Mouse (Mus musculus) midbrain, embryonic 16.5 days (tissue): ENCODE data around the gene Lrp5. TPM values are rescaled to one million over a fixed set of nuclear protein-coding genes. Genes with fewer than 3 reads are reported as not detected.

ENCODE experiments used
- ATAC-seq: fragments of 200-750 bp; cut with Nextera tagmentation; 2 replicates; pipeline ENCODE4 v1.8.0; 2017; ENCODE audit warnings: moderate TSS enrichment
- H3K27ac ChIP-seq: fragments of 300-500 bp; sonication (generic); 2 replicates; pipeline ENCODE4 v1.5.1; 2014; ENCODE audit warnings: mild to moderate bottlenecking, low read length, mixed read lengths
- H3K27me3 ChIP-seq: fragments of 300-500 bp; sonication (generic); 2 replicates; pipeline ENCODE4 v1.6.1; 2014; ENCODE audit warnings: low read depth, low read length, mixed read lengths; ENCODE audit not compliant: control insufficient read depth, insufficient read depth
- H3K36me3 ChIP-seq: fragments of 300-500 bp; sonication (generic); 2 replicates; pipeline ENCODE4 v1.6.1; 2014; ENCODE audit warnings: mild to moderate bottlenecking, low read length, moderate library complexity, mixed read lengths; ENCODE audit not compliant: control insufficient read depth, insufficient read depth
- H3K4me1 ChIP-seq: fragments of 300-500 bp; sonication (generic); 2 replicates; pipeline ENCODE4 v1.6.1; 2014; ENCODE audit warnings: mild to moderate bottlenecking, low read length, mixed read lengths; ENCODE audit not compliant: control insufficient read depth, insufficient read depth
- H3K4me2 ChIP-seq: fragments of 300-500 bp; sonication (generic); 2 replicates; pipeline ENCODE4 v1.6.1; 2014; ENCODE audit warnings: mild to moderate bottlenecking, low read length, mixed read lengths
- H3K4me3 ChIP-seq: fragments of 300-500 bp; sonication (generic); 2 replicates; pipeline ENCODE4 v1.5.1; 2014; ENCODE audit warnings: low read depth, mild to moderate bottlenecking, low read length, moderate library complexity, mixed read lengths
- H3K9ac ChIP-seq: fragments of 300-500 bp; sonication (generic); 2 replicates; pipeline ENCODE4 v1.6.1; 2014; ENCODE audit warnings: low read depth, low read length, mixed read lengths
- H3K9me3 ChIP-seq: fragments of 300-500 bp; sonication (generic); replicated peaks from 2 replicates; pipeline ENCODE4 v1.6.1; 2014; ENCODE audit warnings: mild to moderate bottlenecking, low read length, mixed read lengths; ENCODE audit not compliant: control insufficient read depth, poor library complexity, severe bottlenecking
- WGBS: fragments of 180-500 bp; shearing (Covaris S2); extraction: QIAGEN DNeasy Blood & Tissue Kit; methylation state at CpG from one replicate; pipeline ENCODE4 v1.1.7; 2014; 5-methylcytosine and 5-hydroxymethylcytosine counted together
- polyA plus RNA-seq: library from polyadenylated mRNA; unstranded; fragments of >200 nt; fragmentation: Nextera tagmentation; extraction: Ambion mirVana; gene quantifications from 2 replicates; pipeline ENCODE4 v1.2.1, GENCODE M21; 2015

Gene Lrp5
- polyA plus RNA-seq, 1 experiment from 2014 or later, result 0.89 TPM

DNA sequence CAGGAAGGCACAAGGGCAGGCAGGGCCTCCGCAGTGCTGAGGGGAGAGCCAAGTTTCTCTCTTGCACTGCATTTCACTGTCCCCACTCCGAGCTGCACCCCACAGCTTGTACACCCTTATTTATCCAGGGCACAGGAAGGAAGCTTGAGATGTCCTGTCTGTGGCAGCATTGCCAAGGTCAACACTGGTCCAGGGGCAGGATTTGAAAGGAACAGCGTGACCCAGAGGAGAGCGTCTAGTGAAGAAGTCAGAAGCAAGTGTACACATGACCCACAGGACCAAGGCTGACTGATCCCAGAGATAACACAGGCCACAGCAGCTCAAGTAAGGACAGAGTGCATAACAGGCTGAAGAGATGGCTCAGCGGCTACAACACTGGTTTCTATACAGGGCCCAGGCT, 32.3 kb downstream of the Lrp5 start:
- H3K4me1 ChIP-seq, result no peaks in the 10 kb centered on the region
- H3K36me3 ChIP-seq, result peaks cover 7% of the 10 kb centered on the region
- no peak overlapping the region for H3K27ac ChIP-seq
- no peaks in the 10 kb centered on the region for H3K27me3 ChIP-seq
- H3K4me2 ChIP-seq, result no peak overlapping the region
- H3K9me3 ChIP-seq, result no peaks in the 10 kb centered on the region
- WGBS, result 86% methylated on average over 5 of the region's 5 CpGs
- ATAC-seq, result no peak
- no peak overlapping the region for H3K9ac ChIP-seq
- no peak overlapping the region for H3K4me3 ChIP-seq

DNA sequence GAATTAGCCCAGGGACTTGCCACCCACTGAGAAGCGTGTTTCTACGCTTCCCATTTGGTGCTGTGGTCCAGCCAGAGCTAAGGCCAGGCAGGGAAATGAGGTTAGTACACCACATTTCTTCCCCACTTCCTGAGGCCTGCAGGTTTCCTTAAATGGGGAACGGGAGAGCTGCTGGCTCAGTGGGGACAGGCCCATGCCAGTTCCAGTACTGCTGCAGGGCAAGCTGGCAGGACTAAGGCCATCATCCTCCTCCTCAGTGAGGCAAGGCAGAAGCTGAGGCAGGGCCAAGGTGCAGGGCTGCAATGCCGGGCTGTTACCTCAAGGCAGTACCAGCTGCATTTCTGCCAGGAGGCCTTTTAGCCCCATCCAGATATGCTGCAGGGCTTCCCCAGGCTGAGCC, 32.9 kb downstream of the Lrp5 start:
- H3K4me3 ChIP-seq, result no peak overlapping the region
- H3K4me1 ChIP-seq, result no peaks in the 10 kb centered on the region
- H3K9ac ChIP-seq, result 0 out of 2 replicates have a peak overlapping the region, but pooled peaks have one; percentile 10
- ATAC-seq, result no peak
- H3K27ac ChIP-seq, result no peak overlapping the region
- H3K36me3 ChIP-seq, result peaks cover 7% of the 10 kb centered on the region
- H3K4me2 ChIP-seq, result no peak overlapping the region
- no peaks in the 10 kb centered on the region for H3K27me3 ChIP-seq
- 81% methylated on average over 4 of the region's 4 CpGs for WGBS
- no peaks in the 10 kb centered on the region for H3K9me3 ChIP-seq

DNA sequence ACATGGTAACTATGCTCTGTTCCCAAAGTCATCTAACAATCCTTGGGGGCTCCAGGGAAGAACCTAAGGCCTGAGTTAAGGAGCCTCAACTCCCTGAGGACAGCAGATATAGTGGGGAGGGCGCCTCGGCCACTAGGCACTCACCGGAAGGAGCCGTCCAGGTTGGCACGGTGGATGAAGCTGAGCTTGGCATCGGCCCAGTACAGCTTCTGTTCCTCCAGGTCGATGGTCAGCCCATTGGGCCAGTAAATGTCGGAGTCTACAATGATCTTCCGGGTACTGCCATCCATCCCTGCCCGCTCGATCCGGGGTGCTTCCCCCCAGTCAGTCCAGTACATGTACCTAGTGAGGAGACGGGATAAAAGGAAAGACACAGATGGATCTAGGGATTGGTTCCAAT, 34.4 kb downstream of the Lrp5 start:
- Histone ChIP-seq H3K4me2 (no peak overlapping the region), H3K27ac (no peak overlapping the region), H3K4me3 (no peak overlapping the region), H3K36me3 (peaks cover 5% of the 10 kb centered on the region), H3K4me1 (no peaks in the 10 kb centered on the region), H3K9me3 (no peaks in the 10 kb centered on the region), H3K9ac (no peak overlapping the region), H3K27me3 (no peaks in the 10 kb centered on the region)
- ATAC-seq, result no peak
- WGBS, result 97% methylated on average over 13 of the region's 13 CpGs

DNA sequence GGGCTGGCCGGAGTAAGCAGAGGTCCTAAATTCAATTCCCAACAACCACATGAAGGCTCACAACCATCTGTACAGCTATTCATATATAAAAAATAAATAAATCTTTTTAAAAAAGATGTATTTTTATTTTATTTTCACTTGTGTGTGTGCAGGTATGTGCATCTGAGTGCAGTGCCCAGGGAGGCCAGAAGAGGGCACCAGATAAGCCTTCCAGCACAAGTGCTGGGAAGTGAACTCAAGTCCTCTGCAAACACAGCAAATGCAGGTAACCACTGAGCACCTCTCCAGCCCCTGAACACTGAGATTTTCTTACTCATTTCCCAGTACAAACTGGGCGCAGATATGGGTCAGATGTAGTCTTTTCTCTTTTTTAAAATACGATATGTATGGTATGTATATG, 35.1 kb downstream of the Lrp5 start:
- no peak for ATAC-seq
- no peak overlapping the region for H3K27ac ChIP-seq
- whole genome bisulfite sequencing, result 98% methylated on average over 3 of the region's 3 CpGs
- H3K36me3 ChIP-seq, result peaks cover 5% of the 10 kb centered on the region
- no peak overlapping the region for H3K4me3 ChIP-seq
- no peak overlapping the region for H3K4me2 ChIP-seq
- H3K9me3 ChIP-seq, result no peaks in the 10 kb centered on the region
- no peaks in the 10 kb centered on the region for H3K4me1 ChIP-seq
- H3K27me3 ChIP-seq, result no peaks in the 10 kb centered on the region
- no peak overlapping the region for H3K9ac ChIP-seq

DNA sequence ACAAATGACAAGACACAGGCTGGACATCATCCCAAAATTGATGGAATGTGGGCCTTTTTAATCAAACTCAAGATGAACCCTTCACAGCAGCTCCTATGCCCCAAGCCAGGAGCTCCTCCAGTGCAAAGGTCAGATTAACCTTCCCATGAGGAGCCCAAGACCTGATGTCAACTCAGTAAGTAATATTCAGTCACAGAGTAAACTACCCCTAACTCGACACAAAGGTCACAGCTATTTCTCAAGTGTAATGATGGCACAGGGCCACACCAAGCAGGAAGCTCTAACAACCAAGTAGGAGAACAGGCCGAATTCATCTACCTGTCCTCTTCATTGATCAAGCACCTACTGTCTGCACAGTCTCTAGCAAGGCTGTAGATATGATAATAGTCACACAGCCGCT, 35.9 kb downstream of the Lrp5 start:
- no peak overlapping the region for H3K27ac ChIP-seq
- ATAC-seq, result no peak
- H3K9me3 ChIP-seq, result no peaks in the 10 kb centered on the region
- H3K9ac ChIP-seq, result no peak overlapping the region
- H3K4me3 ChIP-seq, result no peak overlapping the region
- no peak overlapping the region for H3K4me2 ChIP-seq
- peaks cover 5% of the 10 kb centered on the region for H3K36me3 ChIP-seq
- H3K27me3 ChIP-seq, result no peaks in the 10 kb centered on the region
- 98% methylated on average over 3 of the region's 3 CpGs for WGBS
- no peaks in the 10 kb centered on the region for H3K4me1 ChIP-seq

DNA sequence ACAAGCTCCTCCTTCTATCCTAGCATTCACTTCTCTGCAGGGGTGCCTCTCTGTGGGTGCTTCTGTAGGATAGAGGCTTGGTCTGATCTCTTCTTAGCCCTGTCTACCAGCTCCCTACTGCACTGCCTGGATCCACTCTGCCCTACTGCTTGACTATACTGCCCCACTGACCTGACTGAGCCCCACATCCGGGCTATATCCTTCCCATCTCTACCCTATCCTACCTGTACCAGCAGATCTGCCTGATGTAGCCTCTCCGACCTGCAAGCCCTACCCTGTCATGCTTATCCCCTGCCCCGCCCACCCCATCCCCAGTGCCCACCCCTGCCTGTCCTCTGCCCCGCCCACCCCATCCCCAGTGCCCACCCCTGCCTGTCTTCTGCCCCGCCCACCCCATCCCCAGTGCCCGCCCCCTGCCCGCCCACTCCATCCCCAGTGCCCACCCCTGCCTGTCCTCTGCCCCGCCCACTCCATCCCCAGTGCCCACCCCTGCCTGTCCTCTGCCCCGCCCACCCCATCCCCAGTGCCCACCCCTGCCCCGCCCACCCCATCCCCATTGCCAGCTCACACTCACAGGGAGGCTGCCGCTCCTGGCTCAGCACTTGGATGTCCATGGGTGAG, 37.4 kb downstream of the Lrp5 start:
- Histone ChIP-seq H3K4me3 (no peak overlapping the region), H3K27ac (no peak overlapping the region), H3K9ac (no peak overlapping the region), H3K4me1 (no peaks in the 10 kb centered on the region), H3K36me3 (peaks cover 5% of the 10 kb centered on the region), H3K4me2 (no peak overlapping the region), H3K27me3 (no peaks in the 10 kb centered on the region), H3K9me3 (no peaks in the 10 kb centered on the region)
- ATAC-seq, result no peak
- 47% methylated on average over 5 of the region's 11 CpGs for WGBS

DNA sequence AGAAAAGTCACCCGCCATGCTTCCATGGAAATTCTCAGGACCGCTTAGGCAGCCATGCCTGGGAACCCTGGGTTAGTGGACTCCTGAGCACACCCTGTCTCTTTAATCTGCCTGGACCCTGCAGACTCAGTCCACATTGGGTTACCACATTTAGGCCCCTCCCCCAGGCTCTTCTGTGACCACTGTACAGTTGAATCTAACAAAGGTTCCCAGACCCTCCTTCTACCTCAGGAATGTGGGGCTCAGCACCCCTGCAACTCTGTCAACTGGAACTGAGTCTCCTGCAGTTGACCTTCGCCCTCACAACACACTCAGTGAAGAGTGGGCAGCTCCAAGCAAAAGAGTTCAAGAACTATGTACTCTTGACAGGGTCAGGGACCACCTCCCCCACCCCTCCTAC, 38.4 kb downstream of the Lrp5 start:
- ATAC-seq, result no peak
- no peak overlapping the region for H3K4me3 ChIP-seq
- peaks cover 5% of the 10 kb centered on the region for H3K36me3 ChIP-seq
- no peaks in the 10 kb centered on the region for H3K4me1 ChIP-seq
- no peak overlapping the region for H3K9ac ChIP-seq
- H3K27me3 ChIP-seq, result no peaks in the 10 kb centered on the region
- H3K9me3 ChIP-seq, result no peaks in the 10 kb centered on the region
- H3K4me2 ChIP-seq, result no peak overlapping the region
- 95% methylated on average over 3 of the region's 3 CpGs for WGBS
- no peak overlapping the region for H3K27ac ChIP-seq

DNA sequence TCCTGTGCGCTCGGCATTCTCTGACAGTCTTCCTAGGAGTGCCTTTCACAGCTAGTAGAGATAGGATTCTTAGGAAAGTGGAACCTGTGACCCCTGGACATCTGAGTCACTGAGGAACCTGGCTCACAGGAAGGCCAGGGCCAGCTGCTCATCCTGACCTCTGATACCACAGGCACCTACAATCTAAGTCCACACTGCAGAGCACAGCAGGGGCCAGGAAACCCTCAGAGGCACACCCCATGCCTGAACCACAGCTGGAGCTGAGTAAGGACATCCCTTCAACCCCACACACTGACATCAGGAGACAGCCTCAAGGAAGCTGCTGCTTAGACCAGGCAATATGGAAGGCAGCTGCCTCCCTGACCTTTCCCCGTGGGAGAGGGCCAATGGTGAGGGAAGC, 40.6 kb downstream of the Lrp5 start:
- Histone ChIP-seq H3K27ac (no peak overlapping the region), H3K36me3 (no peaks in the 10 kb centered on the region), H3K27me3 (no peaks in the 10 kb centered on the region), H3K4me1 (peaks cover 12% of the 10 kb centered on the region), H3K4me3 (no peak overlapping the region), H3K9me3 (no peaks in the 10 kb centered on the region), H3K4me2 (no peak overlapping the region), H3K9ac (no peak overlapping the region)
- no peak for ATAC-seq
- WGBS, result 90% methylated on average over 3 of the region's 3 CpGs

DNA sequence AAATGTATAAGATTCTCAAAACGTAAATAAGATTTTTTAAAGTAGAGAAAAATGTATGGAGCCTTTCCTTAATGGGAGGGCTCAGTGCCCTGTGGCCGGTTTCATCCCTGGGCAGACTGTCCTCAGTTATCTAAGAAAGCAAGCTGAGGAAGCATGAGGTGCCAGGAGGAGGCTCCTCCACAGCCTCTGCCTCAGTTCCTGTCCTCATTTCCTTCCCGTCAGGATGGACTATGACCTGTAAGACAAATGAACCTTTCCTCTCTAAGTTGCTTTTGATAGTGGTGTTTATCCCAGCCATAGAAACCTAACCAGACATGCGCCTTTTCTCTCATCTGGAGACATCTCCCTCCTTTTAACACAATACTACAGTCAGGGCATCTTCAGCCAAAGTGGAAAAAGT, 41.0 kb downstream of the Lrp5 start:
- H3K36me3 ChIP-seq, result no peaks in the 10 kb centered on the region
- no peaks in the 10 kb centered on the region for H3K9me3 ChIP-seq
- H3K9ac ChIP-seq, result no peak overlapping the region
- no peak overlapping the region for H3K4me2 ChIP-seq
- H3K4me1 ChIP-seq, result peaks cover 12% of the 10 kb centered on the region
- H3K4me3 ChIP-seq, result no peak overlapping the region
- 89% methylated on average over 4 of the region's 4 CpGs for WGBS
- no peaks in the 10 kb centered on the region for H3K27me3 ChIP-seq
- no peak for ATAC-seq
- H3K27ac ChIP-seq, result no peak overlapping the region
